Mouse (Mus musculus) liver, postnatal 0 days (tissue): ENCODE measurements at regions not wholly inside any gene's neighbourhood (a gene's known extent, or its start where the extent isn't known, plus 50 kb on each side); places are given as distances from the start of the nearest gene placed in this dataset.

ENCODE experiments used
- ATAC-seq: fragments of 200-750 bp; cut with Nextera tagmentation; 2 replicates; pipeline ENCODE4 v1.8.0; 2017; ENCODE audit warnings: mild to moderate bottlenecking, moderate library complexity
- DNase-seq: peaks from one replicate; pipeline ENCODE4 v3.0.0-alpha.2; 2016
- H3K27ac ChIP-seq: fragments of 300-500 bp; sonication (generic); 2 replicates; pipeline ENCODE4 v1.5.1; 2014; ENCODE audit warnings: antibody characterized with exemption, moderate library complexity, mild to moderate bottlenecking, low read depth
- H3K27me3 ChIP-seq: fragments of 300-500 bp; sonication (generic); 2 replicates; pipeline ENCODE4 v1.6.1; 2014; ENCODE audit warnings: low read length, control low read depth, mixed read lengths; ENCODE audit not compliant: insufficient read depth
- H3K36me3 ChIP-seq: fragments of 300-500 bp; sonication (generic); replicated peaks from 2 replicates; pipeline ENCODE4 v1.6.1; 2014; ENCODE audit warnings: mild to moderate bottlenecking, control low read depth, low read length, moderate library complexity, mixed read lengths; ENCODE audit not compliant: insufficient read depth
- H3K4me1 ChIP-seq: fragments of 300-500 bp; sonication (generic); 2 replicates; pipeline ENCODE4 v1.6.1; 2014; ENCODE audit warnings: antibody characterized with exemption, mild to moderate bottlenecking, control low read depth; ENCODE audit not compliant: insufficient read depth
- H3K4me2 ChIP-seq: fragments of 300-500 bp; sonication (generic); 2 replicates; pipeline ENCODE4 v1.6.1; 2014; ENCODE audit warnings: low read depth, mild to moderate bottlenecking, low read length, moderate library complexity, mixed read lengths
- H3K4me3 ChIP-seq: fragments of 300-500 bp; sonication (generic); 2 replicates; pipeline ENCODE4 v1.5.1; 2014; ENCODE audit warnings: low read depth, low read length
- H3K9ac ChIP-seq: fragments of 300-500 bp; sonication (generic); replicated peaks from 2 replicates; pipeline ENCODE4 v1.6.1; 2014; ENCODE audit warnings: mild to moderate bottlenecking, moderate library complexity
- H3K9me3 ChIP-seq: fragments of 300-500 bp; sonication (generic); 2 replicates; pipeline ENCODE4 v1.6.1; 2016; ENCODE audit warnings: mild to moderate bottlenecking, control low read depth, low read length, mixed read lengths
- CTCF ChIP-seq: sonication (generic); IDR thresholded peaks from 2 replicates; pipeline ENCODE4 v1.5.1; 2016; ENCODE audit warnings: antibody characterized with exemption, low read depth
- EP300 ChIP-seq: IDR thresholded peaks from 2 replicates; pipeline ENCODE4 v1.6.1; 2016; ENCODE audit warnings: antibody characterized with exemption, low read depth, mild to moderate bottlenecking
- WGBS: fragments of 180-500 bp; shearing (Covaris S2); extraction: QIAGEN DNeasy Blood & Tissue Kit; methylation state at CpG from one replicate; pipeline ENCODE4 v1.1.7; 2014; ENCODE audit not compliant: insufficient replicate concordance; 5-methylcytosine and 5-hydroxymethylcytosine counted together

- DNase-seq (no peak), ATAC-seq (no peak)
- Histone ChIP-seq H3K27ac (no peak overlapping the region), H3K9ac (no peak overlapping the region), H3K4me1 (no peaks in the 10 kb centered on the region), H3K4me2 (no peak overlapping the region), H3K9me3 (no peaks in the 10 kb centered on the region), H3K4me3 (no peak overlapping the region), H3K36me3 (no peaks in the 10 kb centered on the region), H3K27me3 (no peaks in the 10 kb centered on the region)
- TF ChIP-seq EP300 (no peak), CTCF (no peak)
- 77% methylated on average over 2 of the region's 2 CpGs for WGBS
Measured at GRCm38 (mm10) chr3:70106141-70106540, 98.7 kb downstream of the Otol1 start.

- WGBS = 83% methylated on average over 1 of the region's 1 CpGs
- H3K27ac ChIP-seq = no peak overlapping the region
- H3K9ac ChIP-seq = no peak overlapping the region
- DNase-seq (no peak), ATAC-seq (no peak)
- no peak overlapping the region for H3K4me3 ChIP-seq
- no peaks in the 10 kb centered on the region for H3K9me3 ChIP-seq
- no peaks in the 10 kb centered on the region for H3K36me3 ChIP-seq
- H3K4me1 ChIP-seq = no peaks in the 10 kb centered on the region
- no peak overlapping the region for H3K4me2 ChIP-seq
- TF ChIP-seq EP300 = no peak
- TF ChIP-seq CTCF = no peak
- H3K27me3 ChIP-seq = no peaks in the 10 kb centered on the region
Measured at GRCm38 (mm10) chr3:70126212-70126611, 118.8 kb downstream of the Otol1 start.

- Histone ChIP-seq H3K9ac (no peak overlapping the region), H3K27ac (no peak overlapping the region), H3K27me3 (no peaks in the 10 kb centered on the region), H3K4me3 (no peak overlapping the region), H3K4me1 (no peaks in the 10 kb centered on the region), H3K9me3 (no peaks in the 10 kb centered on the region), H3K4me2 (no peak overlapping the region), H3K36me3 (no peaks in the 10 kb centered on the region)
- TF ChIP-seq EP300 (no peak), CTCF (no peak)
- 74% methylated on average over 8 of the region's 8 CpGs for WGBS
- no peak for ATAC-seq
- no peak for DNase-seq
Measured at GRCm38 (mm10) chr3:70130241-70131029, 123.0 kb downstream of the Otol1 start.

- 58% methylated on average over 2 of the region's 2 CpGs for WGBS
- H3K4me2 ChIP-seq = no peak overlapping the region
Measured at GRCm38 (mm10) chr3:70134963-70135362, 127.5 kb downstream of the Otol1 start.

GRCm38 (mm10) chr3:70138488-70138887, 131.1 kb downstream of the Otol1 start:
- TF ChIP-seq EP300 (no peak), CTCF (no peak)
- Histone ChIP-seq H3K4me3 (no peak overlapping the region), H3K36me3 (no peaks in the 10 kb centered on the region), H3K9ac (no peak overlapping the region), H3K9me3 (no peaks in the 10 kb centered on the region), H3K27me3 (no peaks in the 10 kb centered on the region), H3K27ac (no peak overlapping the region), H3K4me2 (no peak overlapping the region), H3K4me1 (no peaks in the 10 kb centered on the region)
- WGBS = 76% methylated on average over 2 of the region's 2 CpGs
- no peak for DNase-seq
- ATAC-seq = no peak

More at GRCm38 (mm10) chr3:70134963-70135362, 127.5 kb downstream of the Otol1 start:
- Histone ChIP-seq H3K4me1 (no peaks in the 10 kb centered on the region), H3K27me3 (no peaks in the 10 kb centered on the region), H3K36me3 (no peaks in the 10 kb centered on the region), H3K9ac (no peak overlapping the region), H3K27ac (no peak overlapping the region), H3K9me3 (no peaks in the 10 kb centered on the region), H3K4me3 (no peak overlapping the region)
- TF ChIP-seq CTCF = no peak
- no peak for TF ChIP-seq EP300
- no peak for DNase-seq
- ATAC-seq = no peak

- ATAC-seq (no peak), DNase-seq (no peak)
- 56% methylated on average over 4 of the region's 4 CpGs for WGBS
- Histone ChIP-seq H3K9ac (no peak overlapping the region), H3K4me3 (no peak overlapping the region), H3K4me1 (no peaks in the 10 kb centered on the region), H3K36me3 (no peaks in the 10 kb centered on the region), H3K27ac (no peak overlapping the region), H3K4me2 (no peak overlapping the region), H3K27me3 (no peaks in the 10 kb centered on the region), H3K9me3 (no peaks in the 10 kb centered on the region)
- TF ChIP-seq EP300 (no peak), CTCF (no peak)
Measured at GRCm38 (mm10) chr3:70138926-70139325, 131.5 kb downstream of the Otol1 start.

GRCm38 (mm10) chr3:70145728-70146127, 138.3 kb downstream of the Otol1 start:
- Histone ChIP-seq H3K4me2 (no peak overlapping the region), H3K27ac (no peak overlapping the region), H3K4me3 (no peak overlapping the region), H3K9me3 (no peaks in the 10 kb centered on the region), H3K27me3 (no peaks in the 10 kb centered on the region), H3K36me3 (no peaks in the 10 kb centered on the region), H3K4me1 (no peaks in the 10 kb centered on the region), H3K9ac (no peak overlapping the region)
- no peak for TF ChIP-seq CTCF
- no peak for TF ChIP-seq EP300
- 47% methylated on average over 1 of the region's 1 CpGs for WGBS
- no peak for ATAC-seq
- no peak for DNase-seq
